Mouse (Mus musculus): ENCODE data around the gene Camkmt. TPM values are rescaled to one million over a fixed set of nuclear protein-coding genes. Genes with fewer than 3 reads are reported as not detected.

Camkmt gene
- total RNA-seq, 2 experiments from 2014 or later: 11.8 to 13.5 TPM

GRCm38 (mm10) chr17:85486585-85487480 is 396.5 kb downstream of the Camkmt start:
- no peak for DNase-seq (ENCODE audit: extremely low spot score in 1 of 2, low spot score in 1 of 2)

GRCm38 (mm10) chr17:85487531-85487930 is 397.2 kb downstream of the Camkmt start:
- no peak for DNase-seq (ENCODE audit: extremely low spot score in 1 of 2, low spot score in 1 of 2)

GRCm38 (mm10) chr17:85488601-85489487 is 398.5 kb downstream of the Camkmt start:
- no peak for DNase-seq (ENCODE audit: extremely low spot score in 1 of 2, low spot score in 1 of 2)

GRCm38 (mm10) chr17:85489488-85489980 is 399.2 kb downstream of the Camkmt start:
- DNase-seq (ENCODE audit: extremely low spot score in 1 of 2, low spot score in 1 of 2): no peak

- no peak for DNase-seq (ENCODE audit: extremely low spot score in 1 of 2, low spot score in 1 of 2)
These were observed 401.1 kb downstream of the Camkmt start for GRCm38 (mm10) chr17:85491491-85491890.

- DNase-seq (ENCODE audit: extremely low spot score in 1 of 2, low spot score in 1 of 2): no peak
These were observed 403.2 kb downstream of the Camkmt start for GRCm38 (mm10) chr17:85493521-85493920.

- DNase-seq (ENCODE audit: extremely low spot score in 1 of 2, low spot score in 1 of 2): no peak
These were observed 404.8 kb downstream of the Camkmt start for GRCm38 (mm10) chr17:85495012-85495754.

GRCm38 (mm10) chr17:85495871-85496270 is 405.5 kb downstream of the Camkmt start:
- no peak for DNase-seq (ENCODE audit: extremely low spot score in 1 of 2, low spot score in 1 of 2)

- DNase-seq (ENCODE audit: extremely low spot score in 1 of 2, low spot score in 1 of 2): no peak
These were observed 414.5 kb downstream of the Camkmt start for GRCm38 (mm10) chr17:85504888-85505287.

- DNase-seq (ENCODE audit: extremely low spot score in 1 of 2, low spot score in 1 of 2): no peak
These were observed 416.1 kb downstream of the Camkmt start for GRCm38 (mm10) chr17:85506206-85507088.

- DNase-seq (ENCODE audit: extremely low spot score in 1 of 2, low spot score in 1 of 2): no peak
These were observed 416.7 kb downstream of the Camkmt start for GRCm38 (mm10) chr17:85507089-85507460.

Other genes with a start within 250 kb of the Camkmt start
- gene Ppm1b, start 133.8 kb upstream of the Camkmt start, total RNA-seq (2021): 100 to 1,000 TPM; 126 to 129 TPM
- under 1 TPM in 1 of 2 experiments, not detected in 1; 0.12 TPM for gene Slc3a1, start 62.2 kb upstream of the Camkmt start, total RNA-seq (2021)
- gene Prepl, start 311 bp upstream of the Camkmt start, total RNA-seq (2021): 100 to 1,000 TPM; 347 to 356 TPM